Mouse (Mus musculus): ENCODE measurements at regions not wholly inside any gene's neighbourhood (a gene's known extent, or its start where the extent isn't known, plus 50 kb on each side); places are given as distances from the start of the nearest gene placed in this dataset.

DNA sequence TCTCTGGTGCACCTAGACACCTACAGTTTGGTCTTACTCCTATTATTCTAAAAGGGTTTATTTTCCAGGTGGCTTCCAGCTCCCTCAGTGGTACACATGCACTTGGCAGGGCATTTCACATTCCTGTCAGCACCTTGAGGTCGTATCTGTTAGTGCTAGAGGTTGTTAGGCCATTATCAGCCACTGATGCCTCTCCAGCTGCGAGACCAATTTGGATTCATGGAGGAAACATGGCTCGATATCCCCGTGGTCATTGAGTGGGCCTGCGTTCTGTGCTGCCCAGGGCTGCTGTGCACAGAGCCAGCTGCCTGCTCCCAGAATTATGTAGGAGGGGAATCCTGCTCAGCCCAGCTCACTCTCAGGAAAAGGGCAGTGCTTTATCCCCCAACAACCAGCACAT lies 60.1 kb upstream of the Irx1 start:
- Histone ChIP-seq H3K9me3 (peaks cover 38% of the 10 kb centered on the region), H3K36me3 (replicated peaks; ENCODE audit: low read length) (no peaks in the 10 kb centered on the region), H3K4me1 (no peaks in the 10 kb centered on the region), H3K27me3 (replicated peaks) (no peaks in the 10 kb centered on the region), H3K4me3 (replicated peaks) (no peak overlapping the region)
- TF ChIP-seq GATA1 (IDR thresholded peaks at IDR 0.05; ENCODE audit: borderline replicate concordance, low read length) (no peak), FLI1 (IDR thresholded peaks at IDR 0.05; ENCODE audit: low read length) (no peak)

DNA sequence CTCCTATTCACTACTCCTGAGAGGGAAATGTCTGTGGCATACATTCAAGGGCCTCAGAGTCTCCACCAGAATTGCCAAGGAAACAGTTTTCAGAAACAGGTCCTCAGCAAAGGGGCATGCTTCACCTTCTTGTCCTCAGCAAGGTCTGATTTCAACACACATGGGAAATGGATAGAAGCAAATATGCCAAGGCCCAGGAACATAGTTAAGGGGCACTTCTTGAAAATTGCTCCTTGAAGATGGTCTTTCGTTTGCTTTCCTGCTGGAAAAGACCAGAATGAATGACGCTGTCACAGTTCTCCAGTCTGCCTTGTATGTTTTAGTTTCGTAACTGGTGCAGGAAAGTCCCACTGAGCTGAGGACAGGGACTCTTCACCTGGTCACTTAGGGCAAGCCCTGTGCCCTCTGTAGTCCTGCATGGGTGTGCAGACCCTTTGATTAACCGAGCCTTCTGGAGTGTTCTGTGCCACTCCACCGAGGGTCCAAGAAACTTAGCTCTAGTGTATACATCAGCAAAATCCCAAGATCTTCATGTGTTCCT lies 80.5 kb upstream of the Irx1 start:
- Histone ChIP-seq H3K4me1 (no peaks in the 10 kb centered on the region), H3K36me3 (replicated peaks; ENCODE audit: low read length) (no peaks in the 10 kb centered on the region), H3K9me3 (peaks cover 15% of the 10 kb centered on the region), H3K4me3 (replicated peaks) (no peak overlapping the region), H3K27me3 (replicated peaks) (no peaks in the 10 kb centered on the region)
- TF ChIP-seq GATA1 (IDR thresholded peaks at IDR 0.05; ENCODE audit: borderline replicate concordance, low read length) = no peak
- TF ChIP-seq FLI1 (IDR thresholded peaks at IDR 0.05; ENCODE audit: low read length) = no peak

DNA sequence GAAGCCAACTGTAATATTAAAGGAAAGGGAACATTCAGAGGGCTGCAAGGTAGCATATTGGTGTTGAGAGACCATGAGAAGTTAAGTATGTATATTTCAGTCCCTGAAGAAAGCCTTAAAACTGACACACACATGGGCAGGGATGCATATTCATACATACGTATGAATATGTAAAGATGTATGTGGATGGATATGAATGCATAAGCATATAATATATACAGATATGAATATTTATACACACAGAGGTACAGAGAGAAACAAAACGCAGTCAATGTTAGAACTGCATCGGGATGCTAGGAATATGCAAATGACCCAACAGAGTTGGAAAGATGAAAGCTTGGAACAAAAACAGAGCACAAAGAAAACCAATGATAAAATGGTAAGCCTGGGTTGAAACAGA lies 92.9 kb upstream of the Irx1 start:
- Histone ChIP-seq H3K4me1 (no peaks in the 10 kb centered on the region), H3K36me3 (replicated peaks; ENCODE audit: low read length) (no peaks in the 10 kb centered on the region), H3K9me3 (peaks cover 35% of the 10 kb centered on the region), H3K27me3 (replicated peaks) (no peaks in the 10 kb centered on the region), H3K4me3 (replicated peaks) (no peak overlapping the region)
- no peak for TF ChIP-seq GATA1 (IDR thresholded peaks at IDR 0.05; ENCODE audit: borderline replicate concordance, low read length)
- no peak for TF ChIP-seq FLI1 (IDR thresholded peaks at IDR 0.05; ENCODE audit: low read length)

DNA sequence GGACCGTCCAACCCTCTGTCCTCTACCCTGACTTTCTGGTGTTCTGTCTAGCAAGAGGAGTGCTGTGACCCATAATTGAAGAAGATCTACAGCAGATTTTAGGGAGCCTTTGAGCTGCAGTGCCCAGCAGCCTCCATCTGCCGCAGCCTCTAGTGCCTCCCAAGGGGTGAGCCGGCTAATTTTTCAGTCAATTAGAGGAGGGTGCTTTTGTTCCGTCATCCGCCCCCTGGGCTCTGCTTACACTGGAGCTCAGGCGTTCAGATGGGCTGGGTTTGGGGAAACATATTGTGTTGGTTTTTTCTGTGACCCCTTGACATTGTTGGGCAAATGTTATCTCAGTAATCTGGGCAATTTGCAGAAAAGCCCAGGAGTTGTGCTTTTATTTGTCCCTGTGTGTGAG lies 98.1 kb upstream of the Irx1 start:
- peaks cover 55% of the 10 kb centered on the region for H3K9me3 ChIP-seq
- no peak overlapping the region for H3K4me3 ChIP-seq (replicated peaks)
- H3K4me1 ChIP-seq = no peaks in the 10 kb centered on the region
- H3K36me3 ChIP-seq (replicated peaks; ENCODE audit: low read length) = no peaks in the 10 kb centered on the region
- TF ChIP-seq FLI1 (IDR thresholded peaks at IDR 0.05; ENCODE audit: low read length) (no peak), GATA1 (IDR thresholded peaks at IDR 0.05; ENCODE audit: borderline replicate concordance, low read length) (no peak)
- H3K27me3 ChIP-seq (replicated peaks) = no peaks in the 10 kb centered on the region

DNA sequence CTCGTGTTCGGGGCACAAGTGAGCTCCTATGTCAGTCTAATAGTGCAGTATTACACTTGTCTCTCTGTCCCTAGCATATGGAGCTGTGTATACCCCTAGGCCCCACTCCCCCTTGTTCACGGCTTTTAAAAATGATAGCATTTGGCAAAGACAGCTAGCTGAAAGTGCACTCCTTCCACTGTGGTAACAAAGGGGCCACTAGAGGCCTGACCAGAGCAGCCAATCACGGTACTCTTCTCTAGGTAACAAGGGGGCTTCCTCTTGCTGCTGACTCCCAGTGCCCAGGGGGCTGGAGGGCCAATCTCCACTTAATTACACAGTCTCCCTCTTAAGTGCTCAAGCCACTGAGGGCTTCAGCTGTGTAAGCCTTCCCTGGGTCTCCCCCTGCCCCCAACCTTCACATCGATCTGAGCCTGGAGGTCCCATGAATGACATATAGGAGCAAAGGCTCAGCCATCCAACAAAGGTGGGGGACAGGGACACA lies 99.8 kb upstream of the Irx1 start:
- Histone ChIP-seq H3K4me3 (replicated peaks) (no peak overlapping the region), H3K9me3 (peaks cover 42% of the 10 kb centered on the region), H3K36me3 (replicated peaks; ENCODE audit: low read length) (no peaks in the 10 kb centered on the region), H3K27me3 (replicated peaks) (no peaks in the 10 kb centered on the region), H3K4me1 (no peaks in the 10 kb centered on the region)
- TF ChIP-seq FLI1 (IDR thresholded peaks at IDR 0.05; ENCODE audit: low read length) (no peak), GATA1 (IDR thresholded peaks at IDR 0.05; ENCODE audit: borderline replicate concordance, low read length) (no peak)

DNA sequence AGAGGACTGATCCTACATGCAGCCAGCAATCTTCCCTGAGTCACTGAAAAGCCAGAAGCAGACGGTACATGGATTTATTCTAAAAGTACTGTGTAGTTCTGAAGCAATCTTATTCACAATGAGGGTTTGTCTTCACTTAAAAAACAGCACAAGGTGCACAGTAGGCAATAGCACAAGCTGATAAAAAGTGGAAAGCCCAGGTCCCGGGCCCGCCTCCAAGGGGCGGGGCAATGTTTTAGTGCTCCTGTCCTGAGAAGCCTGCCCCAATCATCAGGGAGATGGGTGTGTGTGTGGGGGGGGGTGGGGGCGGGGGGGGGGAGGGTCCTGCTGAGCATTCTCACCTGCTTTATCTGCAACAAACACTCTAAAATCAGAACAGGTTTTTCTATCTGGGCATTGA lies 133.1 kb upstream of the Irx1 start:
- Histone ChIP-seq H3K4me1 (no peaks in the 10 kb centered on the region), H3K4me3 (replicated peaks) (no peak overlapping the region), H3K36me3 (replicated peaks; ENCODE audit: low read length) (no peaks in the 10 kb centered on the region), H3K27me3 (replicated peaks) (no peaks in the 10 kb centered on the region), H3K9me3 (peaks cover 53% of the 10 kb centered on the region)
- TF ChIP-seq GATA1 (IDR thresholded peaks at IDR 0.05; ENCODE audit: borderline replicate concordance, low read length) (no peak), FLI1 (IDR thresholded peaks at IDR 0.05; ENCODE audit: low read length) (no peak)

DNA sequence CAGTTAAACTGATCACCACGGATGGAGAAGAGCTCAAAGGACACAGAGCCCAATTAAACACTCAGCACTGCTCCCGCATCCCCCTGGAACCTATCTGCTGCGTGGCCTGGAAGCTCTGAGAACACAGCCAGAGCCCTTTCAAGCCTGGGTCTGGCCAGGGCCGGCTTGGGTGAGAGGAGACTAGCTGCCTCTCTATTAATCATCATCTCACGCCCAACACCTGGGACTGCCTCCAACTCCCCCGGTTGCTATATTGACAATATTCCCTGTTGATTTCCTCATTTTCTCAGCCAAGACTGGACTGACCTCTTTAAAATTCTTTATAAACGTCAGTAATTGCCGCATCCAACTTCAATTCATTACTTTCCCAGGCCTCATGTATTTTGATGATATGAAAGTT lies 133.7 kb upstream of the Irx1 start:
- Histone ChIP-seq H3K27me3 (replicated peaks) (no peaks in the 10 kb centered on the region), H3K4me1 (no peaks in the 10 kb centered on the region), H3K9me3 (peaks cover 56% of the 10 kb centered on the region), H3K36me3 (replicated peaks; ENCODE audit: low read length) (no peaks in the 10 kb centered on the region), H3K4me3 (replicated peaks) (no peak overlapping the region)
- no peak for TF ChIP-seq GATA1 (IDR thresholded peaks at IDR 0.05; ENCODE audit: borderline replicate concordance, low read length)
- TF ChIP-seq FLI1 (IDR thresholded peaks at IDR 0.05; ENCODE audit: low read length) = no peak

DNA sequence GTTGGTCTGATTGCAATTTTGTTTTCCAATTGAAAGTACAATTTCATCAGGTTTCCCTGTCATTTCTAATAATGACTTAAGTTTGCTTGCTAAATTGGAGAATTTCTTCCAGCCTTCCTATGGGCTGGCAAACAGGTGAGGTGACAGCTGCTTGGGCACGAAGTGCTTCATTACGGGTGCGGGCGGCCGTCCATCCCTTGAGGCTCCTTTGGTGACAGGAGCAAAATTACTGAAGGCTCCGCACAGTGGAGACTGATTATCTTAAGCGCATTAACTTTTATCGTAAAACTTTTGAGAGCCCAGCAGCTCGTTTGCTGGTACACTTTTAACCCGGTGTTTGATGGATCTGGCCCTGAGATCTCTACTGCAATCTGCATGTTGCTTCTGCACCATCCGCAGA lies 134.3 kb upstream of the Irx1 start:
- Histone ChIP-seq H3K36me3 (replicated peaks; ENCODE audit: low read length) (no peaks in the 10 kb centered on the region), H3K4me1 (no peaks in the 10 kb centered on the region), H3K27me3 (replicated peaks) (no peaks in the 10 kb centered on the region), H3K4me3 (replicated peaks) (no peak overlapping the region), H3K9me3 (peaks cover 56% of the 10 kb centered on the region)
- TF ChIP-seq FLI1 (IDR thresholded peaks at IDR 0.05; ENCODE audit: low read length) (no peak), GATA1 (IDR thresholded peaks at IDR 0.05; ENCODE audit: borderline replicate concordance, low read length) (no peak)

DNA sequence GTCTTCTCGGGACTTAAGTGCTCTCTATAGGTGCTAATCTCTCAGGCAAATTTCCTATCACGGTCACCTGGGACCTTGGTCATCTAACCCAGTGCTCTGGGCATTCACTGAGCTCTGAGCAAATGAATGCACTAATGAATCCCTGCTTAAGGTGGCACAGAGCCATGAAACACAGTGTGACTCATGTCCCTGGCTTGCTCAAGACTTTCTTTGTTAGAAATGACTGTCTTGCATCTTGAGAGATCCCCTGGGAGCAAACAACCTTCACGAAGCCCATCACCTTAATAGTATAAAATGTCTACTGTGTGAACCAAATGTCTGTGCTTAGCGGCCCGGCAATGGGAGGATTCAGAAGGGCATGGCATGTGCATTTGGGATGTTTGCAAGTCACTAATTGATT lies 137.2 kb upstream of the Irx1 start:
- H3K36me3 ChIP-seq (replicated peaks; ENCODE audit: low read length) = no peaks in the 10 kb centered on the region
- H3K9me3 ChIP-seq = peaks cover 44% of the 10 kb centered on the region
- TF ChIP-seq GATA1 (IDR thresholded peaks at IDR 0.05; ENCODE audit: borderline replicate concordance, low read length) (no peak), FLI1 (IDR thresholded peaks at IDR 0.05; ENCODE audit: low read length) (no peak)

DNA sequence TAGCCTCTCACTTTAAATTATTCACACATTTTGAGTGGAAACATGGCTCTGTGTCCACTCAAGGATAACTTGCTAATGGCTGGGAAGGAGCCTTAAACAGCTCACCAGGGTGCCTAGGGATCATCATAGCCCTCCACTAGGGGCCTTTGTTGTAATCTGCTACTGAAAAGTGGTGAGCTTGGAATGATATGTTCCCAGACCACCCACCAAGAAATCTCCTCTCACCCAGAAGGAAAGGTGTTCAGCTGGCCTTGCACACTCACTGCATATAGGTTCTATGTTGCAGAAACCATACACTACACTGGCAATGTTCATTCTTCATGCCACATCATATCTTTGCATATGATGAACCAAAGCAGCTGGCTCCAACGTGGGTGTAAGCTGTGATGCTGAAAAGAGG lies 145.1 kb upstream of the Irx1 start:
- H3K27me3 ChIP-seq (replicated peaks) = no peaks in the 10 kb centered on the region
- TF ChIP-seq GATA1 (IDR thresholded peaks at IDR 0.05; ENCODE audit: borderline replicate concordance, low read length) (no peak), FLI1 (IDR thresholded peaks at IDR 0.05; ENCODE audit: low read length) (no peak)
- H3K36me3 ChIP-seq (replicated peaks; ENCODE audit: low read length) = no peaks in the 10 kb centered on the region
- H3K4me3 ChIP-seq (replicated peaks) = no peak overlapping the region
- no peaks in the 10 kb centered on the region for H3K4me1 ChIP-seq
- peaks cover 10% of the 10 kb centered on the region for H3K9me3 ChIP-seq

More for the DNA sequence above, 137.2 kb upstream of the Irx1 start:
- H3K27me3 ChIP-seq (replicated peaks) = no peaks in the 10 kb centered on the region
- H3K4me1 ChIP-seq = no peaks in the 10 kb centered on the region
- no peak overlapping the region for H3K4me3 ChIP-seq (replicated peaks)

DNA sequence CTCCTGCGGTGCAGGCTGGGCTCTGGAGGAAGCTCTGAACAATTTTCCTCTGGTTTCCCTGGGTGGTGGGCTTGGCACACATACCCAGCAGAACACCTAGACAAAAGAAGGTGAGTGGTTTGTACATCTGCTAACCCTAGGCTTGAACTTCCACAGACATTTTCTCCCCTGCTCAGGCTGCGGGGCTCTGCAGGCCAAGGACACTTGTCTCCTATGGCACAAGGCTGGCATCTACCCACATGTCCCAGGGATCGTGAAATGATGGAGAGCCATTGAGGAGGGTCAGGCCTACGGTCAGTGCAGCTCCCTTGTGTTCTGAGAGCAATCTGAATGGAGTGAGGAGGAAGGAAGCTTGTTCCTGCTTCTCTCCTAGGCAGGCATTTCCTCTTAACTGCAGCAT lies 150.4 kb upstream of the Irx1 start:
- TF ChIP-seq FLI1 (IDR thresholded peaks at IDR 0.05; ENCODE audit: low read length) (no peak), GATA1 (IDR thresholded peaks at IDR 0.05; ENCODE audit: borderline replicate concordance, low read length) (no peak)
- H3K4me3 ChIP-seq (replicated peaks) = no peak overlapping the region
- no peaks in the 10 kb centered on the region for H3K36me3 ChIP-seq (replicated peaks; ENCODE audit: low read length)
- H3K4me1 ChIP-seq = no peaks in the 10 kb centered on the region
- no peaks in the 10 kb centered on the region for H3K27me3 ChIP-seq (replicated peaks)
- H3K9me3 ChIP-seq = peaks cover 39% of the 10 kb centered on the region
